Mouse (Mus musculus) embryo, embryonic 11 days (tissue): ENCODE results near the gene Nfkbia.

Source experiments
- DNase-seq: peaks from one replicate; pipeline ENCODE4 v3.0.0-alpha.2; 2015

Gene Nfkbia

DNA sequence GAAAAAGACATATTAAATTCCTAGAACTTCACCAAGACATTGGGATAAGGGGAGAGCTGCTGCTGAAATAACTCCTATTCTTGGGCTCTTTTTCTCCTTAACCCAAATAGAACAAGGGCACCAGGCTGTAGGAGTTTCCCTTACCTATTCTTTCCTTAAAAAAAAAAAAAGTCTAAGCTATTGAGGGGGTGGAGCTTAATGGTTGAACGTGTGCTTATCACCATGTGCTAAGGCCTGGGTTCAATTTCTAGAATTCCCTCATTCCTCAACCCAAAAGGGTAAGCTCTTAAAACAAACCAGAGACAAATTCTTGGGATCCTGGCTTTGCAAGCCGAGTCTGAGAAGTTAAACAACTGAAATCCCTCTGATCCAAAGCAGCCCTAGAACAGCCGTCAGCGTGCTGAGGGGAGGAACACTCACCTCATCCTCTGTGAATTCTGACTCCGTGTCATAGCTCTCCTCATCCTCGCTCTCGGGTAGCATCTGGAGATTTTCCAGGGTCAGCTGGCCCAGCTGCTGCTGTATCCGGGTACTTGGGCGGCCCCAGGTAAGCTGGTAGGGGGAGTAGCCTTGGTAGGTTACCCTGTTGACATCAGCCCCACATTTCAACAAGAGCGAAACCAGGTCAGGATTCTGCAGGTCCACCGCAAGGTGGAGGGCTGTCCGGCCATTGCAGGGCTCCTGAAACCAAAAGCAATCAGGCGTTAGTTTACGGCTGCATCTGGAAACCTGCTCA lies 2.3 kb downstream of the Nfkbia start:
- no peak for DNase-seq

DNA sequence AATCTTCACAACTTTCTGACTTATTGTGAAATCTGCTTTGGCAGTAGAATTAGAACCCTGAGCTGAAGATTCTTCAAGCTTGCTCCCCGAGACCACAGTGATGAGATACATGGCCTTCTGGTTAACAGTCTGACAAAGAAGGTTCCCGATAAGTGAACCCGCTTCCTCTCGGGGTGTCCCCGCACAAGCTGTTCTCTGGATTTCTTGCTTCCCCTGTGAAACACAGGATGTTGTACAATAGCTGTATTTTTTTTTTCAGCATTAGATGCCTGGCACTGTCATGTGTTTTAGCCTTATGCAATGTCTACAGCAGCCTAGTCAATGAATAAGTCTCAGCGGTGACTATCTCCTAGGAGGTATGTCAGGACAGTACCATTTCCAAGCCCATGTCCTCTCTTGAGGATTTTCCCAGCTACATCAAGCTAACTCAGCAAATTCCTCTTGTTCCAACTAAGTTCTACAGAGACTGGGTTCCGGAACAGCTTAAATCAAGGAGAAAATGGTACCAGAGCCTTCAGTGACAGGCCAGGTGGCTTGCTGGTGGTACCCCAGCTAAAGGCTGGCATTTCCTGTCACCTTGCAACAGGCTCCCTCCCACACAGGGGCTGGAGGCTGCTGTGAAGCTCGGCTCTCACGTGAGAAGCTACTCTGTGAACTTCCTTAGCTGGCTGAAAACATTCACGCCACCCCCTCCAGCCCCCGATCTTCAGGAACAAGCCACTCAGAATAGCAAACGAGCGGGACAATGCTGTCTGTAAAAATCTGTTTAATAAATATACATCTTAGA lies 3.6 kb downstream of the Nfkbia start:
- no peak for DNase-seq

DNA sequence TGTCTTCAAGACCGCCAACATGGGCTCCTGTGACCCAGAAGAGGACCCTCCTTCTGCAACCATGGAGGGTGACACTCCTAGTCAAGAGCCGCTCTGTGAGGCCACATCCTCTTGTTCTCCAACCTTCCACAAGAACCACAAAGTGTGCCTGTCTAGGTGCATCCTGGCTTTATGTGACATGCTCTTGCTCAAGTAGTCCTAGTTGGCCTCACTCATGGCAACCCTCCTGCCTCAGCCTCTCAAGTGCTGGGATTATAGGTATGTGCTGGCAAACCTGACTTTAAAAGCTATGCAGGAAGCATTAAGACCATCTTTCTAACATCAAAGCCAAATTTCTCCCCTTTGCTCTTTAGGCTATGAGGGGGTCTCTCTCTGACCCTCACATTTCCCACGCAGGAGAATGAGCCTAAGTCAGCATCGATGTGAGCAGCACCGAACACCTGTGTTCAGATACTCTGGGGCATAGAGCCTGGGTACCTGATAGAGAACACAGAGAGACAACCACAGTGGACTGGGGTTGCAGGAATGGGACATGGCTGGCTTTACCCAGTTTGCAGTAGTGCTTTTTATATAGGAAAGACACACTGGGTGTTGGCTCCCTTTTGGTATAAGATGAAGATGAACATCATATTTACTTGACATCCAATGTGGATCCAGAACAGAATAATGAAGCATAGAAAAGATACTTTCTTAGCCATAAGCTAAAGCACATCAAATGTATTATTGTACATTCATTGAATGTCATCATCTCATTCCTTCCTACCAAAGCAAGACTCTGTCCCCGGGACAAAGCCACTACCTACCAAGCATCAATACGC lies 4.4 kb downstream of the Nfkbia start:
- no peak for DNase-seq

DNA sequence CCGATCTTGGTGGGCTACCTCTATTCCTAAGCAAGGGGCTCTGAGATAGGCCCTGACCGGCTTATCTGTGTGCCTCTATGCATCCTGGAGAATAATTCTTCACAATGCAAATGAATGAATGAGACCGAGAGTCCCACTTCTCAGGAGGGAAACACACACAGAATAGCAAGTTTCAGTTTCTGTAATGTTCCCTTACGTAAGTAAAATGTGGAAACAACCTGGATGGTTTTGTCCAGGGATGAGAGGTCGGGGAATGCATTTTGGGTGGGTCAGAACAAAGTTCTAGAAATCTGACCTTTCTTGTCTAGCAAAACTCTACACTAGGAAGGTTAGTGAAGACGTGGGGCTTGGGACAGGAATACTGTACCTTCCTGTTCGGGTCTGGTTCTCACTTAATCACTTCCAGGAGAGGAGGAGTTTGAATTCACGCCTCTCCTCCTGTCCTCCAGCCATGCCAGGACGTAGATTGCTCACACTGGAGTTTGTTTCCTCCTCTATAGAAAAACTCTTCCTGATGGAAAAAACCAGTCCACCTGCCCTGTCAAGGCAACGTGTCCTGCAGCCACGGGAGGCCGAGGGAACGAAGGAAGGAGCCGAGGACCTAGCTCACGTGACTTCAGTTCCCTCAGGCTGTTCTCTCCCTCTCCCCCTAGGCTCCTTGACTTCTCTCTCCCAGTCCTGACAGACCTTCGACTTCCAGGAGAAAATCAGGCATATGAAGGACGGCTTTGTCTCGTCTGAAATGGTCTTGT lies 5.3 kb downstream of the Nfkbia start:
- no peak for DNase-seq

DNA sequence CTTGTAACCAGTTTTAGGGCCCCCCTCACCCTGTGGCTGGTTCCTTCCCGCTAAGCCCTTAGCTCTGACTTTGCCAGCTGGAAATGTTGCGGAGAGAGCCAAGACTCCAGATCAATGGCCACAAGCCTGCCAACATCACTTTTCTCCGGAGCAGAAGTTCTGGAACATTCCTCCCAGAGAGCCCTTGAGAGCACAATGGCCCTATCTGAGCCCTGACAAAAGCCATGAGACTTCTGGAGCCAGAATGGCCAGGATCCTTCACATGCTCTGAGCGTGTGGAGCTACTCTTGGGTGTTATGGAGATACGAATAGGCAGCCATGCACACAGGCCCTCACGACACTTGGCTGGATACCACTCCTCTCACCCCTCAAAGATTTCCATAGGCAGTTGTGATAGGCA lies 7.6 kb downstream of the Nfkbia start:
- no peak for DNase-seq

DNA sequence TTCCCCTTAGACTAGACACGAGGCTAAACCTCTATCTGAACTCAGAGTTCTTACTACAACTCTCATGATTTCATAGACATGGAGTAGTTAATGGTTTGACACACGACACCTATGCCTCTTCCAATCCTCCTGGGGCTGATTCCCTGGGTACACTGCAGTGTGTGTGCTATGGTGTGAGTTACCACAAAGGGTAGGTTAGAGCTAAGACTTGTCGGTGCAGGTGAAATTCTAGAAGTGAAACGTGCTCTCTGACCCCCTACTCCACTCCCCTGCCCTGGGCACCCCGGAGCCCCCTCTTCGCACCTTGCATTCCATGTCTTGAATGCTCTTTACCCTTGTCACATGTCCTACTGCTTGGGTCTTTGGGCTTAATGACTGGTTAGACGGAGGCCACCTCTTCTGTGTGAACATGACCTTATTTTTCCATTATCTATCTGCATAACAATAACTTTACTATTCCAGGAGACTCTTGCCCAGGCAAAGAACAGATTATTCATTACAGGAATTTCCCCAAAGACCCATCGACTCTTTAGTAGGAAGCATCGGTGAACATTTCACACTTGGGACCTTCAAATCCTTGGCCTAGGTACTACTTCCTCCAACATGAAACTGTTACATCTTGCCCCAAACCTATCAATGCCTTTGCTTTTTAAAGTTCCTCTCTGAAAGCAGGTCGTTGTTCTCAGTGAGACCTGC lies 8.2 kb downstream of the Nfkbia start:
- DNase-seq: no peak

DNA sequence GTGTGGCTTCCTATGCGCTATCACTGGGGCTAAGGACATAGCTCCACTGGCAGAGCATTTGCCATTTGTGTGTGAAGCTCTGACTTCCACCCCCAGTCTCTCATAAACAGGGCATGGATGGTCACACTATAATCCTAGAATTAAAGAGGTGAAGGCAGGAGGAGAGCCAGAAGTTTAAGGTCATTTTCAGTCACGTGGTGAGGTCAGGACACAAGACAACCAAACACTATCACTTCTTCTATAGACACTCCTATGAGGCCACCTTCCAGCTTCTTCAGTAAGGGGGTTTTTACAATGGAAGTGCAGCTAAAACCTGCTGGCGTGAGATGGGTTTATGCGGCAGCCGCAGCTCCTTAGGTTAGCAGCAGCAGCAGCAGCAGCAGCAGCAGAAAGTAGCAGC lies 8.9 kb downstream of the Nfkbia start:
- DNase-seq: no peak

DNA sequence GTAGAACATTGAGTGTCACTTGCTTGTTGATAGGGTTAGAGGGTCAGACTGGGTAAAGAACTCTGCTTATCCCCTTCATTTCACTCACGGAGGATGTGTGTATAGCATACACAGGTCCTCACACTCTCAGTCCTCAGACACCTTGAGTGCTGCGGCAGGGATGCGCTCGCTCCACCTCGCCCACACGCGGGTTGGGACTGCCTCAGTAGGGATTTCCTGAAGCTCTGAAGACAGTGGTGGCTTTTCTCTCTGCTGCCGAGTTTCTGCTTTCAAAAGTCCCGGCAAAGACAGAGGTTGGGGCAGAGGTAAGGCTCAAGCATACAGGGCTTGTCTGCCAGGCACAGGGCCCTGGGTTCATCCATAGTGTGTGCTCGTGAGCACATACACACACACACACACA lies 9.7 kb downstream of the Nfkbia start:
- DNase-seq: no peak

DNA sequence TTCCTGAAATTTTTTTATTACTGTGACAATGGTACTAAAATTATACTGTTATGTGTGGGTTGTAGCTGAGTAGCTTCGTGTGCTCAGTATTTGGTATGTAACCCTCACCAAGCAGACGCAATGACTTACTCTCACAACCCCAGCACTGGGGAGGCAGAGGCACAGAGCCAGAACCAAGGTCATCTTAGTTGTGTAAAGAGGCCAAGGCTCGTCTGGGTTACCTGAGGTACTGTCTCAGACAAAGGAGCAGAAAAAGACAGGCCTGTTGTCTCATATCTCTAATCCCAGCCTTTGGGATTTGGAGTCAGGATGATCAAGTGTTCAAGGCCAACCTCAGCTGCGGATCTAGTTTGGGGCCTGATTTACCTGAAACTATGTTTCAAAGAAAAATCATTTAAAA lies 10.7 kb downstream of the Nfkbia start:
- no peak for DNase-seq

DNA sequence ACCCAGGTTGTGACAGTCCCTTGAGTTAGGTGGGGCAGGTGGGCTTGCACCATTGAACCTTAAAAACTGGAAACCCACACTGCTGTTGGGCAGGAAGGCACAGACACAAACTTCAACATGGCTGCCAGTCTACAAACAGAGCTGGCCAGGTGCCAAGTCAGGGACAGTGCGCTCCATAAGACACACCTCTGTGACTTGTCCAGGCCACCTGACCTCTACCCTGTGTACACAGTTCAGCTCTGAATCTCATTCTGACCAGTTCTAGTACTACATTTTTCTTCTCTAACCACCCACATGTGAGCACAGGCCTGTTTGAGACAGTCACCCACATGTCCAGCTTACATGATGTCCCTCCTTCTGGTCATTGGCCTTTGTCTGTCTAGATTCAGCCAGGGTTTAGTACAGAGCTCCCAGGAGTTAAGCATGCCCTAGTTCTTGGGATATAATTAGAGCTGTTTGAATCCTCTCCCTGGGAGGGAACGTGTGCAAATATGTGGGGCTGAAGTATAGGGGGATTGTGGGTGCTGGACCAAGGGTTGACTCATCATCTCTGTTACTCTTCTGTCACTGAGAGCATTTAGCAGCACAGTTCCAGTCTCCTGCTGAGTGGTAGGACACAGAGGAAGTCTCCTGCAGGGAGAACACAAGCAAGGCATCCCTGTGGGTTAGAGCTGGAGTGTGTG lies 11.8 kb downstream of the Nfkbia start:
- DNase-seq: no peak

DNA sequence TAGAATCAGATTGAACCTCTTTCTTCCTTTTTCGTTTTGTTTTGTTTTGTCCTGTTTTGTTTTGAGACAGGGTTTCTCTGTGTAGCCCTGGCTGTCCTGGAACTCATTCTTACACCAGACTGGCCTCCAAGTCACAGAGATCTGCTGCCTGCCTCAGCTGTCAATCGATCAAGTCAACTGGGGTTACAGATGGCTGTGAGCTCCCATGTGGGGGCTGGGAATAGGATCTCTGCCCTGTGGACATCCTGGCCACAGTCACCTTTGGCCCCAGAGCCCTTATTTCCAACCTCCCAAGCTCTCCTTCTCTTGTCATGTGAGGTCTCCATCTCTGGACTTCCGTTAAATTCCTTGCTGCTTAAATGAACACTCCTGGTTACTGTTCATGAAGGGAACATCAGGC lies 13.5 kb downstream of the Nfkbia start:
- no peak for DNase-seq

DNA sequence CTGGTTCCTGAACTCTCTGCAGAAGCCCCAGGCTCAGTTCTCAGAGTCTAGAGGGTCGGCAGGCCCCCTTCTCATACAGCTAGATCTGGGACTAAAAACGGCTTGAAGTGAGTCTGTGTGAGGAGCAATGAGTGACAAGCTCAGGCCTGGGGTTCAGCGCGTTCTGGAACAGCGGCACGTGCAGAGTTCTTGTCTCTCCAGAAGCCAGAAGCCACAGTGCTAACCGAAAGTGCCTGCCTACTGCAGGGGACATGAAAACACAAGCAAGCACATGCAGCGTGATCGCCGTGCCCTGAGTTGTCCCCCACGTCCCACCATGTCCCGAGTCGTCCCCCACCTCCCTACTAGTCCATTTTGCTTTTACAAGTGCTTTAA lies 18.3 kb downstream of the Nfkbia start:
- DNase-seq: no peak

DNA sequence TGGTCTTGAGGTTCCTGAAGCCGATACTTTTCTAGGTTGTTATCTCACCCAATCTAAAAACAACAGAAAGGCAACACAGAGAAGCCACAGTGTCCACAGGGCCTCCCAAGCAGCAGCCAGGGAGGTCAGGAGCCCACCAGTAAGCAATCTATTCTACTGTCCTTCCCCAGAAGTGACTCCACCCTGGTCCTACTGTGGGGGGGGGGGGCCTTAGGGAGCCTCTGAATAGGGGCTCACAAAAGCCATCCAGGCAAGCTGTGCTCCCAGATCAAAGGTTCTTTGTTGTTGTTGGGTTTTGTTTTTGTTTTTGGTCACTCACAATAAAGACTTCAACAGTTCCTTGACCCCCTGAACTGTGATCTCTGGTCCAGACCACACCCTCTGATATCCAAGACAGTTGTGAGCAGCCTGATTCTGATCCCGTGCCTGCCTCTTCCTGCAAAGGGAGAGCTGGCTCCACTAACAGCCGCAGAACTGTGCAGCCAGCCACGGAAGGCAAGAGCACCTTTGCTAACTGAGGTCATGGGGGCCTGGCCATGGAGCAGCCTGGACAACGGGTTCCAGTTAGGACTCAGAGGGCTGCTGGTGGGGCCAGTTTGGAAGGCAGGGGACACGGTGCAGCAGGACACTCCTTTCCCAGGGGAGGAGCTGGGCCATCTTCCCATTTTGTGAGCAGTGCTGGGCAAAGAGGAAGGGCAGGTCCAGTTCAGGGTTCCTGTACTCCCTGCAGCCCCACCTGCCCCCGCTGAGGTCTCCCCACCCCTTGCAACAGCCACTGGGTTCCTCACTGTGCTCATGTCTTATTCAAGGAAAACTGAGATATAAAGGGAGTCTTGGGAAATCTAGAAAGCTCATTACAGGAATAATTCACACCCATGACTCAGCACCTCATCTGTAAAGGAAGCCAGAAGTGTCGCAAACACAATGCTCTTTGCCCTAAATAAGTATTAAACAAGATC lies 18.9 kb downstream of the Nfkbia start:
- DNase-seq: no peak

DNA sequence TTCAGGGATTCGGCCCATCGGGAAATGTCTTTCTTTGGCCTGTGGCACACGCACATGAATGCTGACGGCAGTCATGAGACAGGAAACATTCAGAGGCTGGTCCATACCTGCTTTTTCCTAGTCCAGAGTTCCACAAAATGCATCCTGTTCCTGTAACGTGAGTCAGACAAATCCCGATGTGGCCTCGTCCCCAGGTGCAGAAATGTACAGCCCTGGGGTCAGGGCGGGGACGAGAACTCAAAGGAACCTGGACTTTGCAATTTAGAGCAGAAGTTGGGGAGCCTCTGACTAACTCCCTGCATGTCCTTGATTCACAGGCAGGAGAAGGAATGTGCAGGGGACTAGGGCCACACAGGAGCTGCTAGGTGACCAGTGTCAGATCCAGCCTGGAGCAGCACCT lies 21.1 kb downstream of the Nfkbia start:
- no peak for DNase-seq

DNA sequence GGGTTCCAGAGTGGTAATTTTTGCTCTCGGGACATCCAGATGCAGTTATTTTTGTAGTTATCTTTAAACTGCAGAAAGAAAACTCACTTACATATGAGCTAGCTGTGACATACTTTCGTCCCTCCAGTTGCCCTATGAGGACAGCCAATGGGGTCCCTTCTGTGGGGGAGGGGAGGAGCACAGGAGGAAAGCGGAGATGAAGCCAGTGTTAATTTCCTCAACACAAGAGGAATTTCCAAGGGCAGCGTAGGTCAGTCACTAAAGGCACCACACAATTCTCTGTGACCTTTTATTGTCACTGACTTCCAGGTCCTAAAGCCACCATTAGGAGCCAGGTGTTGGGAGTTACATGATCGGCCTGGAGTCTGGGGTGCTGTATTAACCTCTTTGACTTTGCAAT lies 22.0 kb downstream of the Nfkbia start:
- peak; percentile 57 for DNase-seq

DNA sequence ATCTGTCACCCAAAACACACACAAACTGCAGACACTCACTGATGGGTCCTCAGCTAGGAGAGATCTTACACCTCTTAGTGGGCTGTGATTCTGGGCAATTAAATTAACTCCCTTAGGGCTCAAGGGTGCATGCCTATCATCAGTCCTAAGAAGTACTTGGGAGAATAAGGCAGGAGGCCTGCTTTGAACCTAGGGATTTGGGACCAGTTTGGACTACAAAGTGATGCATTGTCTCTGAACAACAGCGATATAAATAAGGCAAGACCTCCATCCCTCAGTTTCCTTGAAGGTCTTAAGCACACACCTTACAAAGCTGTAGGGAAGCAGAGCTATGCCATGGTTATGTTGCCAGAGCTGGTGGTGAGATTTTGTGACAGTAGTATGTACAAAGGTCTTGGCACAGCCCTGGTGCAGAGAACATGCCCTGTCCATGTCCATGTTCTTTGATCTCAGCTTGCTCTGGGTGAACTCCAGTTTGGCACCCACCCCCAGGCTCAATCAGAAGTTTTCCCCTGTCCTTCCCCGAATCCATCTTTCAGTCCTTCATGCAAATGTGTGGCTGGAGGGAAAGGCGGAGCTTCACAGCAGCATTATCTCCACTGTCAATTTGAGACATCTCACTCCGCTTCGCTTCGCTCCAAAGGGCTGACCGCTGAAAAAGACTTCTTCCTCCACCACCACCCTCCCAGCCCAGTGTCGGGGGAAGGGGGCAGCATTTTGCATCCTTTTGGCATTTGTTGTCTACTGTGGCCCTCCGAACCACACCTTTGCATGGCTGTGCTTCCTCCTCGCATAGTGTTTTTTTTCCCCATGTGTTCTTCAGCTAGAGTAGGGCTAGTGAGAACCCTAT lies 24.9 kb downstream of the Nfkbia start:
- DNase-seq: no peak

DNA sequence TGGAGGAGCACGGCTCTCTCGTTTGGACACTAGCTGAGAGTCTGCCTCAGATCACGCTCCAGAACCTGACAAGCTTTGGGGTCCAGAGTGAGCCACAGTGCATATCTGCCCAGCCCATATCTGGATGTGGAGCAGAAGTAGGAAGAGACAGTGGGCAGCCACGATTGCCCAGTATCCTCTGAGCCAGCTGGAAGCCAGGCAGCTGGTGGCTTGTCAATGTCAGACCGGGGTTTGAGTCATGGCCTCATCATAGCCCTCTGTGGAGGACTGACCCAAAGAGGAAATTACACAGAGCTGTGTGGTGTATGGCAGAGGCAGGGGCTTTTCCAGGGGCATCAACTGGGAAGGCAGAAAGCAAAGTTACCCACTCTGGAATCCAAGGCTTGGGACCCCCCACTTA lies 25.6 kb downstream of the Nfkbia start:
- DNase-seq: no peak

DNA sequence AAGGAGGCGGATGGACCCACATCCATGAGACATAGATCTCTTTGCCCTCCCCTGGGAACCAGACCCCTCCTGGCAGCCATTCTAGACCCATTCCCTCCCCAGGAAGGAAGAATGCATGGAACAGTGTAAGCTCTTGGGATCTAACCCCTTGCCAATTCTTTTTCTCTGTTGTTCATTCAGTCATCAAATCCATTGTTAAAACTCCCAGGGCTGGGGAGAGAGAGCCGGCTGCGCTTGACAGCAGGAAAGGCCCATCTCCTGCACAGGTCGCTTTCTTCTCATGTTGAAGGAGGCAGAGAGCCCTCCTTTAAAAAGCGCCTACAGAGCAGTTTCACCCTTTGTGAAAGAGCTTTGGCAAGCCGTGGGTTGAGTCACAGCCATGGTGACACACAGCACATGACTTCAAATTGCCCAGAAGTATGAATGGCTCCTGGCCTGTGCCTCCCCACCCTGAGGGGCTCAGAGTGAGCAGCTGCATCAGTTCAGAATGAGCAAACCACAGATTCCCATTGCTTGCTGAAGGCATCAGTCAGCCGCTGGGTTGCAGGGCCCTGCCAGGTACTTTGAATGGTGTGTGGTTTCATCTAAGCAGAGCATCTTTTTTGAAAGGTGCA lies 26.3 kb downstream of the Nfkbia start:
- no peak for DNase-seq

DNA sequence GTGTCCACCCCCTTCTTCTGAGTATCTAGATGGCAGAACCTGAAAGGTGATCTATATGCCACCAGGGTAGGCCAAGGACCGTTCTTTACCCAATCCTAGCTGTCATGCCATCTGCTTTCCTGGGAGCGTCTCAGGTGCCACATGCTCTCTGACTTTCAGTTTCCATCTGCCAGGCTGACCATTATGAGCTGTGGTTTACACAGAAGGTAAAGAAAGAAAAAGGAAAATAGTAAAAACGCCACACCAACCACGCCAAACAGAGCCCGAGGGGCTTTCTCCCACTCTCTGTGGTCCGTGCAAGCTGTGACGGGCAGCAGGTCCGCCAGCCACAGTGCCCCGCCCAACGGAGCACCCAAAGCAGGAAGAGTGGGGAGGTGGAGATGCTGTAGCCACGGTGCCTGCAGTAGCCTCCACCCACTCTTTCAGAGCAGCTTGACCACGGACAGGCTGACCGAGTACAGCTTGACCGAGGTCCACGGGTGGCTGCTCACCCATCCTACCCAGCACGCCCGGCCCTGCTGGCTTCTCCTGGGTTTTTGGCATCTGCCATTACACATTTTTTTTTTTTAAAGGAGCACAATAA lies 27.0 kb downstream of the Nfkbia start:
- no peak for DNase-seq
